Mouse (Mus musculus): ENCODE results near the gene Acot8.
A peak's percentile ranks its signal among the peaks of the same experiment; 100 is the strongest.

Gene Acot8

GRCm38 (mm10) chr2:164822636-164823165 is 18.0 kb upstream of the Acot8 start, which contains the start of gene Zswim1:
Zswim1 (plus strand) TSS chr2:164822686.
- TF ChIP-seq GATA4 (IDR thresholded peaks at IDR 0.05; ENCODE audit: insufficient replicate concordance, low read length) = 0 out of 2 replicates have a peak, but pooled peaks have one; percentile 5

DNA sequence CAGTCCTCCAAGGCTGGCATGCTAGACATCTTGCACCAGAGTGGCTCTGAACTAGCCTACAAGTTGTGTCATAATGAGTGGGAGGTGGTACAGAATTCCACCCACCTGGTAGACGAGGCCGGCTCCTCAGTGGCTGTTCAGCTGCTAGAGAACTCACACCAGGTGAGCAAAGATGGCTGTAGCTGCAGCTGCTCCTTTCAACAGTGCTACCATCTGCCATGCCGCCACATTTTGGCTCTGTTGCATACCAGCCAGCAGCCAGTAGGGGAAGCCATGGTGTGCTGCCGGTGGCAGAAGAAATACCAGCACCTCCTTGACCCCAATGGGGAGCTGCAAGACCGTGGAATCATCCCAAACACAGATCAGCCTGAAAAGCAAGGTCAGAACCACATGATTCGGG is 16.4 kb upstream of the Acot8 start:
- no peak for TF ChIP-seq GATA4 (IDR thresholded peaks at IDR 0.05; ENCODE audit: insufficient replicate concordance, low read length)

DNA sequence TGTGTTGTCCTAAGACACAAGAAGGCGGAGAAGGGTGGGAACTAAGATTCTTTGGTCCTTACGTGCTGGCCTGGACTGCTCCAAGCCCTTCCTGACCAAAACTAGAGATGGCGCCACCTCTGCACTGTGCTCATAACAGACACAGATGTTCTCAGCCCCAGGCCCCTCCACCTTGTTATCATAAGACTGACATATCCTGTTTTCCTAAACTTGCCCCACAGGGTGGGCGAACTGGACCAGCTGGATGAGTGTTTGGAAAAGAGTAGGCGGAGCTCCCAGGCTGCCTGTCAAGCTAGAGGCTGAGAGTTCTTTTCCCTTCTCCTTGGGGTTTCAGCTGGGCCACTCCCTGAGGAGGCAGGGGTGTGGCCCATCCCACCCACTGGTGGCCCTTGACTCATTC is 13.0 kb upstream of the Acot8 start:
- no peak for TF ChIP-seq GATA4 (IDR thresholded peaks at IDR 0.05; ENCODE audit: insufficient replicate concordance, low read length)

GRCm38 (mm10) chr2:164817206-164817605 is 12.5 kb upstream of the Acot8 start:
- no peak for TF ChIP-seq GATA4 (IDR thresholded peaks at IDR 0.05; ENCODE audit: insufficient replicate concordance, low read length)

DNA sequence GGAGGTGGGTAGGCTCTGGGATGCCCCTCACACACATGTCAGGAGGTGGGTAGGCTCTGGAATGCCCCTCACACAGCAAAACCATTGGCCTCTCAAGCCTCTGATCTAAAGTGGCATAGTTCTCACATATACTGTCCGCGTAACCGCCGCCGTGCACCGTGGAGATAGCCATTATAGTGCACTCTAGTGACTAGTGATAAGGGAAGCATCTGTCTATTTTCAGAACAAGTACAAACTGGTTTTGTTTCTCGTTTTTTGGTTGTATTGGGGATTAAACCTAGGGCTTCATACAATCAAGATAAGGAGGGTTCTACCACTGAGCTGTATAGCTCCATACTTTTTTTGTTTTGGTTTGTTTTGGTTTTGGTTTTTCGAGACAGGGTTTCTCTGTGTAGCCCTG is 11.1 kb upstream of the Acot8 start:
- no peak for TF ChIP-seq GATA4 (IDR thresholded peaks at IDR 0.05; ENCODE audit: insufficient replicate concordance, low read length)

DNA sequence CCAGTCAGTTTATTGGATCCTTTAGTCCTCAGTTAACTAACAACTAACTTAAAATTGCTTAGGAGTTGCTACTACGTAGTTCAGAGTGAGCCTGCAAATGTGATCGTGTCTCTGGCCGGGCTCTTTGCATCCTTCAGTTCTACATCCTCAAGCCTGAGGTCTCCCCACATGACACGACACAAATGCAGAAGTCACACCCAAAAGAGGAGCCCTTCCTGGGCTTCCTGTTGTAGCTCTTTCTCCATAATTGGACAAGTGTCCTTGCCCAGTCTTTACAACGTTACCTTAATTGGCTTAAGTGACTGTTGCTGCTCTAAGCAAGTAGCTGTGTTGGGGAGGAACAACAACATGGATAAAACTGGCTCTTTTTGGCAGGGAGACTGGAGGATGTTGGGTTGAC is 10.7 kb upstream of the Acot8 start:
- TF ChIP-seq GATA4 (IDR thresholded peaks at IDR 0.05; ENCODE audit: insufficient replicate concordance, low read length) = no peak

DNA sequence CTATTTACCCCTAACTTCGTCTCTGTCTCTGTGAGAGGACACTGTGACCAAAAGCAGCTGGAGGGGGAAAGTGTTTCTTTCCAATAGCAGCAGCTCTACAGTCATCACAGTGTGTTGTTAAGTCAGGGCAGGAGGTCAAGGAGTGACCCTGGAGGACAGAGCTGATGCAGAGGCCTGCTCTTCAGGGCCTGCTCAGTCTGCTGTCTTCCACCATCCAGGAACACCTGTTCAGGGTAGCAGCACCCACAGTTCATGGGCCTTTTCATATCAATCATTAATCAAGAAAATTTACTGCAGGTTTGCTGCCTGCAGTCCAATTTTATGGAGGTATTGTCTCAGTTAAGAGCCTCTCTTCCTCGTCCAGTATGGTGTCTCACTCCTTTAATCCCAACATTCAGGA is 8.9 kb upstream of the Acot8 start:
- TF ChIP-seq GATA4 (IDR thresholded peaks at IDR 0.05; ENCODE audit: insufficient replicate concordance, low read length) = no peak

DNA sequence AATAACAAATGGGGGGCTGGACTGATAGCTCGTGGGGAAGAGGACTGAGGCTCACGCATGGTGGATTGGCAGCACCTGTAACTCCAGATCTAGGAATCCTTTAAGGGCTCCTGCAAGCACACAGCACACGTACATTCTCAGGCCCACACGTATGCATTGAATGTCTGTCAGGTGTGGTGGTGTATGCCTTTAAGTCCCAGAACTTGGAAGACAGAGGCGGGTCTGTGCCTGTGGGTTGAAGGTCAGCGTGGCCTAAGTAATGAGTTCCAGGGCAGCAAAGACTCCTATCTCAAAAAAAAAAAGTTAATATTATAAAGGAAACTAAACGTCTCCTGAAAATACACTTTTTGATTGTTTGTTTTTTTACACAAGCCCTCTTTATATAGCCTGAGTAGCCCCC is 1.9 kb upstream of the Acot8 start:
- no peak for TF ChIP-seq GATA4 (IDR thresholded peaks at IDR 0.05; ENCODE audit: insufficient replicate concordance, low read length)

DNA sequence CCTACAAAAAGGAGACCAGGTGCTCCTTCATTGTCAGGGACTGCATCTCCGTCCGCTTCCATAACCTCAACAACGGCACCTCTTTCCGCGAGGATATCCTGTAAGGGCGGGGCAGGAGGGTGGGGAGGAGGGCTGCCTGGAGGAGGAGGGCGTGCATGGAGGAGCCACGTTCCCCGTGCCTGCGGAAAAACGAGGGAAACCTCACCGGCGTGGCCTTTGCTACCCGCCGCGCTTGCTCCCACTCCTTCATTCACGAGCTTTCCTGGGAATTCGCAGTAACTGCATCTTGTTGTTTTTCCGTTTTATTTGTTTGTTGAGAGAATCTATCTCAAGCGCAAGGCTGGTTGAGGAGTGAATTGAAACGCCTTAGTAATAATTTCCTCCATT is 643 bp upstream of the Acot8 start:
- TF ChIP-seq GATA4 (IDR thresholded peaks at IDR 0.05; ENCODE audit: insufficient replicate concordance, low read length) = no peak

DNA sequence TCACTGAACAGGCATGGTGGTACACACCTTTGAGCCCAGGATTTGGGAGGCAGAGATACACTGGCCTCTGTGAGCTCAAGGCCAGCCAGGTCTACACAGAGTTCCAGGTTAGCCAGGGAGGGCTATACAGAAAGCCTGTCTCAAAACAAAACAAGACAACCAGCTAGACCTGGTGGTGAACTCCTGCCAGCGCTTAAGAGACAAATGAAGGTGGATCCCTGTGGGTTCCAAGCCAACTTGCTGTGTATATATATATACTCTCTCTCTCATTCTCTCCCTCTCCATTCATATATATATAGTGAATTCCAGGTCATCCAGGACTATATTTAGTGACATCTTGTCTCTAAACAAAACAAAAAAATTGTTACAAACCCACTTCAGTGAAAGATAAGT is 765 bp downstream of the Acot8 start:
- TF ChIP-seq GATA4 (IDR thresholded peaks at IDR 0.05; ENCODE audit: insufficient replicate concordance, low read length) = no peak

- TF ChIP-seq GATA4 (IDR thresholded peaks at IDR 0.05; ENCODE audit: insufficient replicate concordance, low read length) = peak; percentile 30; the same call in 1 of the 2 replicates
These were observed 1.3 kb downstream of the Acot8 start for GRCm38 (mm10) chr2:164803201-164803920.

- no peak for TF ChIP-seq GATA4 (IDR thresholded peaks at IDR 0.05; ENCODE audit: insufficient replicate concordance, low read length)
These were observed 4.3 kb downstream of the Acot8 start for GRCm38 (mm10) chr2:164800252-164801004.

DNA sequence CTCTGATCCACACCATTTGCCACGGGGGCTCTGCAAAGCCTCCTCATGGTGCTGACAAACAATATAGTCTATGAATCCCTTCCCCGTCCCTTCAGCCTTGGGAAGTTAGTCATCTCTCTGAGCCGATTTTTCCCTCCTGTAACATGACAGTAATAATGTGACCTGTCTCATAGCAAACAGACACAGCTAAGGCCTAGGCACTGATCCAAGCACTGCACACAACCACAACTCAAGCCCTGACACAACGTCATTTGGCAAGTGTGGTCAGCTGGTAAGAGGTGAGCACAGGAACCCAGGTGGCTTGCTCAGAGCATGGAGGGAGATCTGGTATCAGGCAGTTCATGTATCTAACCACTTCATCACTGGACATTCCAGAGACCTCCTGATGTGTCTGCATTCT is 8.8 kb downstream of the Acot8 start:
- no peak for TF ChIP-seq GATA4 (IDR thresholded peaks at IDR 0.05; ENCODE audit: insufficient replicate concordance, low read length)

DNA sequence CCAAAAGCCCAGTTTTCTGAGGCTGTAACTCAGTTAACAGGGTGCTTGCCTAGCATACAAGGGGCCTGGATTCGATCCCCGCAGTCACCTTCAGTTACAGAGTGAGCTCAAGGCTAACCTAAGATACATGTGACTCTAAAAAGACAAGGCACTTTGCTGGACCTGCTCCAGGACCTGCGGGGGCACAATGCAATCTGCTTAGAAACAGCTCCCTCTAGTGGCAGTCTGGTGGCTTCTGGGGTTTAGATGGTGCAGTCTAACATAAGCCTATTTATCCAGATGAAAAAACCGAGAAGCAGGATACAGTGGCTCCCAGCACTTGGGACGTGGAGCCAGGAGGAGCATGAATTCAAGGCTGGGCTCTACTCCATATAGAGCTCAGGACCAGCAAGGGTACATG is 10.4 kb downstream of the Acot8 start:
- TF ChIP-seq GATA4 (IDR thresholded peaks at IDR 0.05; ENCODE audit: insufficient replicate concordance, low read length) = peak; percentile 33; the same call in 1 of the 2 replicates

DNA sequence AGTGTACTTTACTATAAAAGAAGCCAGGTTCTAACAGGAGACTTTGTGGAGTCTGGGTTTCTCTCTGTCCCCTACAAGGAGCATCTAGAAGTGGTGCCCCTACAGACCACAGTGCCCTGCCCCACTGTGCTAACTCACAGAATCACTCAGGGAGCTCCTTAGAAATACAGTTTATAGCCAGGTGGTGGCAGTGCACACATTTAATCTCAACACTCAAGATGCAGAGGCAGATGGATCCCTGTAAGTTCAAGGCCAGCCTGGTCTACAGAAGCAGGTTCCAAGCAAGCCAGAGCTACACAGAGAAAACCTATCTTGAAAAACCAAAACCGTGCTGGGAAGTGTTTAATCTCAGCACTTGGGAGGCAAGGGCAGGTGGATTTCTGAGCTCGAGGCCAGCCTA is 10.9 kb downstream of the Acot8 start:
- TF ChIP-seq GATA4 (IDR thresholded peaks at IDR 0.05; ENCODE audit: insufficient replicate concordance, low read length) = no peak

DNA sequence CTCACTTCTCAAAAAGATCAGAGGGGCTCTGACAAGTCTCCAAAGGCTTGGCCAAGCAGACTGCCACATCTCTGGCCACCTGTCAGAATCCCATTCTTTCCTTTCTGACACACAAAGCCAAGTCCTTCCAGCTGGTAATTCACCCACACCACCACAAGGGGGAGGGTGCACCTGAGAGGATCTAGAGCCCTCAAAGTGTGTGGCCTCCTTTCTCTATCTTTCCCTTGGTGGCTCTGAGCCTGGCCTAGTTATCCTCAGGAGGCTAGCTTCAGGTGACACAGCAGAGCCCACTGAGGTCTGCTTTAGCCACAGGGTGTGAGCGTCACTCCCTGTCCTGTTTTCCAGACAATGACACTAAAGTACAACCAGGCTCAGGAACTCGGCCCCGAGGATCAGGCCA is 11.4 kb downstream of the Acot8 start:
- no peak for TF ChIP-seq GATA4 (IDR thresholded peaks at IDR 0.05; ENCODE audit: insufficient replicate concordance, low read length)

Measured in liver, adult (tissue).